Mouse (Mus musculus): ENCODE measurements around the gene Nkx2-5.

Gene Nkx2-5

DNA sequence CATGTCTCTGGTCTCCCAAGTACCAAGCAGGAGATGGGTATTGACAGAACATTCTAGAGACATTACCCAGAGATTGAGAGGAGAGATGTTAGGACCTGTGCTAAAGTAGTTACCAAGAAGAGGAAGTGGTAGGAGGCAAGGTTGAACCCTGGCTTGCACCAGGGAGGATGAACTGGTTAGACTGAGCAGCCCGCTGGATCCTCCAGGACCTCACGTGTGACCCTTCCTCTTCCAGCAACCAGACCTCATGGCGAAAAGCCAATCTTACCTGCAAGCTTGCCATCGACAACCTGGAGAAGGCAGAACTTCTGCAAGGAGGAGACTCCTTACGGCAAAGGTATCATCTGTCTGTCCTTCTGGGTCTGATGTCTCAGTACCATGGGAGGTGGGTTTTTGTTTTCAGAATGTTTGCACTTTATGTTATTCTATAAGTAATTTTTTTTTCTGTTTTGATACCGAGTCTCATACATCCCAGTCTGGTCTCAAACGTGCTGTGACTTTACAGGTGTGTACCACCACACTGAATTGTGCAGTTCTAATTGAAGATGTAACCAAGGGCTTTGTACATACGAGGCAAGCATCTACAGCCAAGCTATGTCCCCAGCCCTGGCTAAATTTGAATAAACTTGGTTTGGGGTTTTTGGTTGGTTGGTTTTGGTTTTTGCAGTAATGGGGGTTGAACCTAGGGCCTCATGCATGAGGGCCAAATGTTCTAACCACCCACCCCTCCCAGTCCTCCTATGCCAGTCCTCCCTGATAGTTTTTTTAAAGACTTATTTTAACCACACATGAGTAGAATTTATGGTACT is 55.1 kb downstream of the Nkx2-5 start:
- no peak for DNase-seq (ENCODE audit: low spot score in 2 of 2)

DNA sequence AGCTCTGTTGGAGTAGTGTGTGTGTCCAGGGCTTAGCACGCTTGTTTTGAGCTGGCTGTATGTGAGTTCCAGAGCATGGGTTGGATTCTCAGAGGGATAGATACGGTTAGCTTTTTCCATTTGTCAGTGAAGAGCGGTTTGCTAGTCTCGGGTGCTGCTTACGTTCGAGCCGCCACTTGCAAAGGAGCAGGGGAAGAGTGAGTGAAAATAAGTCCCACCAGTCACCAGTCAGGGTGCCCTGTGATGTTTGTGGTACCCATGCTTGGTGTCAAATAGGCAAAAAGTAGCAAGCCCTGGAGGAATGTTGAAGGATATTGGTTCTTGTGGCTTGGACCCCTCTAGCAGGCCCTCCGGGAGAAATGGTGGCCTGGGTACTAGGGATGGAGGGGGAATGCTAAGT is 55.8 kb downstream of the Nkx2-5 start:
- no peak for DNase-seq (ENCODE audit: low spot score in 2 of 2)

Measured in cerebellum, postnatal 4 days (tissue).